Mouse (Mus musculus): ENCODE data around the gene Slc25a23. TPM values are rescaled to one million over a fixed set of nuclear protein-coding genes. Genes with fewer than 3 reads are reported as not detected.
"Not testable (repeated sequence)": the region's sequence is repeated elsewhere in the genome, so short reads cannot be mapped to it uniquely, and the experiment has no call there.

Slc25a23 gene
- total RNA-seq, 1 experiment from 2014 or later = 116 TPM

GRCm38 (mm10) chr17:57076916-57077315 lies 17.3 kb upstream of the Slc25a23 start:
- DNase-seq = no peak

- peak; percentile 19 for DNase-seq
Observed at GRCm38 (mm10) chr17:57070699-57071098, 11.0 kb upstream of the Slc25a23 start.

- DNase-seq = no peak
Observed at GRCm38 (mm10) chr17:57070272-57070671, 10.6 kb upstream of the Slc25a23 start.

GRCm38 (mm10) chr17:57066908-57067307 lies 7.2 kb upstream of the Slc25a23 start:
- no peak for DNase-seq

- DNase-seq = no peak
Observed at GRCm38 (mm10) chr17:57063031-57063430, 3.4 kb upstream of the Slc25a23 start.

- no peak for DNase-seq
Observed at GRCm38 (mm10) chr17:57062548-57062947, 2.9 kb upstream of the Slc25a23 start.

GRCm38 (mm10) chr17:57062011-57062521 lies 2.4 kb upstream of the Slc25a23 start:
- DNase-seq = no peak

GRCm38 (mm10) chr17:57061069-57061468 lies 1.4 kb upstream of the Slc25a23 start:
- no peak for DNase-seq

- DNase-seq = peak; percentile 96
Observed at GRCm38 (mm10) chr17:57060231-57060801, 653 bp upstream of the Slc25a23 start.

- DNase-seq = peak; percentile 59
Observed at GRCm38 (mm10) chr17:57058891-57059485, 675 bp downstream of the Slc25a23 start, which contains the start of gene Crb3. Gene Crb3, plus strand, starts transcription at chr17:57059105.

GRCm38 (mm10) chr17:57056246-57056645 lies 3.4 kb downstream of the Slc25a23 start:
- DNase-seq = no peak

GRCm38 (mm10) chr17:57051679-57052078 lies 8.0 kb downstream of the Slc25a23 start:
- not testable (repeated sequence) for DNase-seq

- no peak for DNase-seq
Observed at GRCm38 (mm10) chr17:57048816-57049215, 10.8 kb downstream of the Slc25a23 start.

GRCm38 (mm10) chr17:57047406-57047805 lies 12.3 kb downstream of the Slc25a23 start:
- DNase-seq = peak; percentile 35

GRCm38 (mm10) chr17:57041554-57041953 lies 18.1 kb downstream of the Slc25a23 start, which contains the start of gene Slc25a41:
Gene Slc25a41, minus strand, starts transcription at chr17:57041654.
- DNase-seq = no peak

GRCm38 (mm10) chr17:57038978-57039377 lies 20.7 kb downstream of the Slc25a23 start:
- no peak for DNase-seq

- no peak for DNase-seq
Observed at GRCm38 (mm10) chr17:57032854-57033253, 26.8 kb downstream of the Slc25a23 start.

GRCm38 (mm10) chr17:57031661-57032420 lies 27.8 kb downstream of the Slc25a23 start:
- peak; percentile 99 for DNase-seq

- peak; percentile 71 for DNase-seq
Observed at GRCm38 (mm10) chr17:57030931-57031660, 28.6 kb downstream of the Slc25a23 start, which contains the start of gene Khsrp. Gene Khsrp, minus strand, starts transcription at chr17:57031522.

- DNase-seq = peak; percentile 52
Observed at GRCm38 (mm10) chr17:57029691-57030090, 30.0 kb downstream of the Slc25a23 start.

GRCm38 (mm10) chr17:57027471-57027870 lies 32.2 kb downstream of the Slc25a23 start:
- DNase-seq = no peak

- no peak for DNase-seq
Observed at GRCm38 (mm10) chr17:57020960-57021359, 38.7 kb downstream of the Slc25a23 start.
